Mouse (Mus musculus): Measurements from ENCODE around the gene Ptges3. TPM values are rescaled to one million over a fixed set of nuclear protein-coding genes. Genes with fewer than 3 reads are reported as not detected.
"Not testable (repeated sequence)": the region's sequence is repeated elsewhere in the genome, so short reads cannot be mapped to it uniquely, and the experiment has no call there.

Gene Ptges3
- polyA plus RNA-seq, 1 experiment from 2014 or later, result 583 TPM

DNA sequence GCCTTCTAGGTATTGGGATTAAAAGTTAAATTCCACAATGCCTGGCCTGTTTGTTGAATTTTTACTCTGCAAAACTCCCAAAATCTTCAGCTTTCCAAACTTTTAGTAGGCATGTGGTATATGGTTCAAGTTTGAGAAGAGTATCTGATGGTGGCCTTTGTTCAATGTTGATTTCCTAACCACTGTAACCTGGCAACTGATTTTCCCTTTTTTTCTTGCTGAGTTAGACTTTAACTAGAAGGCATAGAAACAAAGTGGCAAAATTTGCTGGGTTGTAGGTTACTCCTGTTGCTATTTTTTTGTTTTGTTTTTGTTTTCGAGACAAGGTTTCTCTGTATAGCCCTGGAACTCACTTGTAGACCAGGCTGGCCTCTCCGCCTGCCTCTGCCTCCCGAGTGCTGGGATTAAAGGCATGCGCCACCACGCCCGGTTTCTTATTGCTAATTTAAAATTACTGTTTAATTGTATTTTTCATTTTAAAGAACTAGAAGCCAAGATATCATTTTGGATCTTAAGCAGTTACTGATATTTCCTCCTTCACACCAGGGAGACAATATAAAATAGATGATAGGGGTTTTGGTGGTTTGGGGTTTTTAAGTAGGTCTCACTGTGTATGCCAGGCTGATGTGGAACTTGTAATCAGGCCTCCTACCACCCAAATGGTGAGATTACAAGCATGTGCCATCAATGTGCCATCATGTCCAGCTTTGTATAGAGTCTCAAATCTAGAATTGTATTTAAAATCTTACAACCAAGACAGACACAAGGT lies 3.7 kb downstream of the Ptges3 start:
- Histone ChIP-seq H3K36me3 (ENCODE audit: poor library complexity, severe bottlenecking) (peaks cover 19% of the 10 kb centered on the region), H3K9me3 (replicated peaks) (no peaks in the 10 kb centered on the region), H3K27me3 (no peaks in the 10 kb centered on the region), H3K4me1 (peaks cover 33% of the 10 kb centered on the region), H3K9ac (no peak overlapping the region), H3K4me3 (no peak overlapping the region), H3K27ac (no peak overlapping the region), H3K4me2 (no peak overlapping the region; the same call in 1 of the 2 replicates)
- ATAC-seq, result no peak
- 96% methylated on average over 6 of the region's 6 CpGs for WGBS

DNA sequence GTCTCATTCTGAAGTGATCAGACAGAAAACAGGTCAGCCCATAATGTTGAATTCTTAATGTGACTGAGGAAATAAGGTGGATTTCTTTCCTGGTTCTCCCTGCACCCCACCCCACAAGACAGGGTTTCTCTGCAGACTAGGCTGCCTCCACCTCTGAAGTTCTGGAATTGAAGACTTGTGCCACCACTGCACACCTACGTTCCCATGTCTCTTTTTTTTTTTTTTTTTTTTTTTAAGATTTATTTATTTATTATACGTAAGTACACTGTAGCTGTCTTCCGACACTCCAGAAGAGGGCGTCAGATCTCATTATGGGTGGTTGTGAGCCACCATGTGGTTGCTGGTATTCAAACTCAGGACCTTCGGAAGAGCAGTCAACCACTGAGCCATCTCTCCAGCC lies 7.3 kb downstream of the Ptges3 start:
- H3K9ac ChIP-seq, result no peak overlapping the region
- WGBS, result 96% methylated on average over 5 of the region's 5 CpGs
- H3K4me2 ChIP-seq, result no peak overlapping the region
- H3K27me3 ChIP-seq, result no peaks in the 10 kb centered on the region
- no peak overlapping the region for H3K4me3 ChIP-seq
- no peak overlapping the region for H3K27ac ChIP-seq
- H3K36me3 ChIP-seq (ENCODE audit: poor library complexity, severe bottlenecking), result peaks cover 43% of the 10 kb centered on the region
- H3K9me3 ChIP-seq (replicated peaks), result no peaks in the 10 kb centered on the region
- no peak for ATAC-seq
- H3K4me1 ChIP-seq, result peaks cover 14% of the 10 kb centered on the region

DNA sequence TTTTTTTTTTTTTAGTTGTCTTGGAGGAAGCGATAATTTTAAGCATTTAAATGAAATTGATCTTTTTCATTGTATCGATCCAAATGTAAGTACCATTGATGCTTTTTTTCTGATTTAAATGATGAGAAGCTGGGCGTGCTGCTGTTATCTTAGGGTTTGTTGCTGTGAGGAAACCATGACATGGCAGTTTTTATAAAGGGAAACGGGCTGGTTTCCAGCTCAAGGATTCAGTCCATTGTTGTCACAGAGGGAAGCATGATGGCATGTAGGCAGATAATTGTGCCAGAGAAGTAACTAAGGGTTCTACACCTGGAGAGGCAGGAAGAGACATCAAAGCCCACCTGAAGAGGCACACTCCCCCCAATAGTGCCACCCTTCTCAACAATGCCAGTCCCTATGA lies 10.4 kb downstream of the Ptges3 start:
- no peak for ATAC-seq
- no peak overlapping the region for H3K27ac ChIP-seq
- H3K9me3 ChIP-seq (replicated peaks), result no peaks in the 10 kb centered on the region
- 91% methylated on average over 4 of the region's 4 CpGs for WGBS
- no peak overlapping the region for H3K4me3 ChIP-seq
- peaks cover 60% of the 10 kb centered on the region for H3K36me3 ChIP-seq (ENCODE audit: poor library complexity, severe bottlenecking)
- no peaks in the 10 kb centered on the region for H3K27me3 ChIP-seq
- H3K4me1 ChIP-seq, result no peaks in the 10 kb centered on the region
- no peak overlapping the region for H3K4me2 ChIP-seq
- H3K9ac ChIP-seq, result no peak overlapping the region

DNA sequence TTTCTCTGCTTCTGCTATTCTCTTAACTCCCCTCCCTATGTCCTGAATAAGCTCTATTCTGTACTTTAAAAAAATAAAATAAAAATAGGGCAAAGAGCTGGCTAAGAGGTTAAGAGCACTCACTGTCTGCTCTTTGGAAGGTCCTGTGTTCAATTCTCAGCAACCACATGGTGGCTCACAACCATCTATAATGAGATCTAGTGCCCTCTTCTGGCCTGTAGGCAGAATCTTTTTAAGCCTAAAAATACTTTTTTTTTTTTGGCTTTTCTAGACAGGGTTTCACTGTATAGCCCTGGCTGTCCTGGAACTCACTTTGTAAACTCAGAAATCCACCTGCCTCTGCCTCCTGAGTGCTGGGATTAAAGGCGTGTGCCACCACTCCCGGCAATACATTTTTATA lies 11.7 kb downstream of the Ptges3 start:
- WGBS, result 94% methylated on average over 2 of the region's 2 CpGs
- not testable (repeated sequence) for H3K27ac ChIP-seq; H3K4me3 ChIP-seq; H3K9ac ChIP-seq; H3K4me1 ChIP-seq; H3K9me3 ChIP-seq (replicated peaks); ATAC-seq; H3K4me2 ChIP-seq; H3K27me3 ChIP-seq
- H3K36me3 ChIP-seq (ENCODE audit: poor library complexity, severe bottlenecking), result peaks cover 64% of the 10 kb centered on the region

DNA sequence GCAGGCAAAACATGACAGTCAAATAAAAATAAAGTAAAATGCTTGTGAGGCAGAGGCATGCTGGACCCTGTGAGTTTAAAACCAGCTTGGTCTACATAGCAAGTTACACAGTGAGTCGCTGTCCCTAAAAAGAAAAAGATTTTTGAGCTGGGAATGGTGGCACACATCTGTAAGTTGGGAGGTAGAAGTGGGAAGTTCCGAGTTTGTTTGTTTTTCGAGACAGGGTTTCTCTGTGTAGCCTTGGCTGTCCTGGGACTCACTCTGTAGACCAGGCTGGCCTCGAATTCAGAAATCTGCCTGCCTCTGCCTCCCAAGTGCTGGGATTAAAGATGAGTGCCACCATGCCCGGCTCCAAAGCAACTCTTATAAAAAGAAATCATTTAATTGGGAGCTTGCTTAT lies 19.5 kb downstream of the Ptges3 start:
- H3K9me3 ChIP-seq (replicated peaks); H3K4me3 ChIP-seq; H3K4me2 ChIP-seq; ATAC-seq; H3K9ac ChIP-seq; H3K4me1 ChIP-seq; H3K27ac ChIP-seq; H3K27me3 ChIP-seq: not testable (repeated sequence)
- peaks cover 34% of the 10 kb centered on the region for H3K36me3 ChIP-seq (ENCODE audit: poor library complexity, severe bottlenecking)
- WGBS, result 81% methylated on average over 5 of the region's 5 CpGs

DNA sequence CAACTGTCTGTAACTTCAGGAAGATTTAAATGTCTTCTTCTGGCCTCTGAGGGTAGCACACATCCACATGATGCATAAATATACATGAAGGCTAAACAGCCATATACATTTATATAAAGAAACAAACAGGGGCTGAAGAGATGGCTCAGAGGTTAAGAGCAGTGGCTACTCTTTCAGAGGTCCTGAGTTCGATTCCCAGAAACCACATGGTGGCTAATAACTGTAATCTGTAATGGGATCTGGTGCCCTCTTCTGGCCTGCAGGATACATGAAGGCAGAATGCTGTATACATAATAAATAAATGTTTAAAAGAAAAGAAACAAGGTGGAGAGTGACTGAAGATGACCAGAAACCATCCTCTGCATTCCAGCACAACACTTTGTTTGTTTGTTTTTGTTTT lies 21.7 kb downstream of the Ptges3 start:
- Histone ChIP-seq H3K27ac (no peak overlapping the region), H3K4me2 (no peak overlapping the region), H3K9me3 (replicated peaks) (no peaks in the 10 kb centered on the region), H3K27me3 (no peaks in the 10 kb centered on the region), H3K4me3 (no peak overlapping the region), H3K36me3 (ENCODE audit: poor library complexity, severe bottlenecking) (peaks cover 23% of the 10 kb centered on the region), H3K4me1 (peaks cover 22% of the 10 kb centered on the region), H3K9ac (no peak overlapping the region)
- WGBS, result 89% methylated on average over 1 of the region's 1 CpGs
- ATAC-seq, result no peak

DNA sequence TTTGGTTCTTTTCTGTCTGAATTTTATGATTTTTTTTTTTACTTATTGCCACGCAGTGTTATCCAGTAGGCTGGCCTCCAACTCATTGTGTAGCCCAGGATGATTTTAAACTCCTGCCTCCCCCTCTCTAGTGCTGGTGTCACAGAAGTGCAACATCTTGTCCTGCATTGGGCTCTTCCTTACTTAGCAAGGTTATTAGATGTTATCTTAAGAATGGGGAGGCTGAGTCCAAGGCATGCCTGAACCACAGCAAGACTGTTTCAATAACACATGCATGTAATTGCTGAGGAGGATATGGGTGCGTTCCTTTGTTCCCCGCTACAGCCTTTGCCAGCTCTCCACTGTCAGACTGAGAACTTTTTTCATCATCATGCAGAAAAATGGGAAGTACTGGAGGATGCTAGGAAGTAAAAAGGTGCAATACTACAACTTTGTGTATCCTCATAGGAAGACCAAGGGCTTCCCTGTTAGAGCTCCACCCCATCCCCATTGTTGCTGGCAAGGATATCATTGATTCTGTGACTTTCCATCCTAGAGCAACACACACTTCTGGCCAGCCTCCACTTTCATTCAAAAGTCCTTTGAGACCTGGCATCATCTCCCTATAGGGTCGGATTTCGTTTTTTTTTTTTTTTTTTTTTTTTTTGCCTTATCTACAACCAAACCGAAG lies 23.2 kb downstream of the Ptges3 start:
- no peak overlapping the region for H3K27ac ChIP-seq
- ATAC-seq, result no peak
- H3K4me3 ChIP-seq, result peak overlapping the region; percentile 99
- no peaks in the 10 kb centered on the region for H3K9me3 ChIP-seq (replicated peaks)
- peaks cover 22% of the 10 kb centered on the region for H3K4me1 ChIP-seq
- peak overlapping the region; percentile 68 for H3K4me2 ChIP-seq
- 66% methylated on average over 6 of the region's 6 CpGs for WGBS
- H3K9ac ChIP-seq, result peak overlapping the region; percentile 74
- peaks cover 34% of the 10 kb centered on the region for H3K36me3 ChIP-seq (ENCODE audit: poor library complexity, severe bottlenecking)
- no peaks in the 10 kb centered on the region for H3K27me3 ChIP-seq

DNA sequence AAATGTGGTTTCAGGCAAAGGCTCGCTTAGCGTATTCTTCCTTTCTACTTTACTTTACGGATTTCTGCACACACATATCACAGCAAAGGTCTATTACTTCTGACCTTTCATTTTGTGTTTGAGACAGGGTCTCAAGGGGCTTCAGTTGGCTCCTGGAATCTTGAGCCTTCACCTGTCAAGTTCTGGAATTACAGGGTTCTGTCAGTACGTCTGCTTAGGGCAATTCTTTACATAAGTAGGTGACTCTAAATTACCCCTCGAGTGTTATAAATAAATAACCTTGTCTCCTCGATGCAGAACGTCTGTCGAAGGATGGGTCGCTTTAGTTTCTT lies 23.7 kb downstream of the Ptges3 start:
- ATAC-seq, result no peak

DNA sequence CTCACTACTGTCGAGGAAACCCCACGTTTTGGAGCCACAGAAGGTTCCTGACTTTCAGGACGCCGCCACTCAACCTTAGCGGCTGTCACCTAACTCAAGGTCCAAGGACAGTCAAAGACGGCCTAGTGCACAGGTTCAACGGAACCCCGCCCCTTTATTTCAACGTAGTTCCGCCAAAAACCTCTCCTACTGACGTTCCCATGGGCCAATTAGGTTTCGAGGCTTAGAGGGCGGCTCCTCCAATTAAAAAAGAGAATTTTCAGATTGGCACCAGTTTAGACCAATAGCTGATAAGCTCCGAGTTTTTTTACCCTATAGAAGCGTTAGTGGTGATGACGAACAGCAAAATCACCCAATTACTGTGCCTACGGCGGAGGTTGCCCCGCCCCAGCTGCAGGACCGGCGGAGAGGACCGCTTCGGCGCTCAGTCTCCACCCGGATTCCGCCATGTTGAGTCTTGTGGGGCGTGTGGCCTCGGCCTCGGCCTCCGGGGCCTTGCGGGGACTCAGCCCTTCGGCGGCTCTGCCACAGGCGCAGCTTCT lies 24.2 kb downstream of the Ptges3 start, which contains the start of gene Atp5b:
Atp5b (plus strand) TSS at position 394 of the 542 bp plus-strand sequence.
- WGBS, result under 1% methylated on average over 34 of the region's 34 CpGs
- H3K4me3 ChIP-seq, result peak within 1 kb of the TSS; percentile 99
- H3K27ac ChIP-seq, result peak within 1 kb of the TSS; percentile 83
- peak; percentile 99 for ATAC-seq
- no peaks in the 10 kb centered on the region for H3K27me3 ChIP-seq
- no peaks in the 10 kb centered on the region for H3K9me3 ChIP-seq (replicated peaks)
- peaks cover 34% of the 10 kb centered on the region for H3K36me3 ChIP-seq (ENCODE audit: poor library complexity, severe bottlenecking)
- H3K9ac ChIP-seq, result peak within 1 kb of the TSS; percentile 95
- peak within 1 kb of the TSS; percentile 98 for H3K4me2 ChIP-seq
- H3K4me1 ChIP-seq, result peaks cover 22% of the 10 kb centered on the region

More for the DNA sequence above, 23.7 kb downstream of the Ptges3 start:
- Histone ChIP-seq H3K36me3 (ENCODE audit: poor library complexity, severe bottlenecking) (peaks cover 34% of the 10 kb centered on the region), H3K9me3 (replicated peaks) (no peaks in the 10 kb centered on the region), H3K27ac (peak overlapping the region; percentile 37; the same call in 1 of the 2 replicates), H3K4me3 (peak overlapping the region; percentile 99), H3K27me3 (no peaks in the 10 kb centered on the region), H3K4me1 (peaks cover 22% of the 10 kb centered on the region), H3K9ac (peak overlapping the region; percentile 74), H3K4me2 (peak overlapping the region; percentile 68)
- 19% methylated on average over 9 of the region's 9 CpGs for WGBS

DNA sequence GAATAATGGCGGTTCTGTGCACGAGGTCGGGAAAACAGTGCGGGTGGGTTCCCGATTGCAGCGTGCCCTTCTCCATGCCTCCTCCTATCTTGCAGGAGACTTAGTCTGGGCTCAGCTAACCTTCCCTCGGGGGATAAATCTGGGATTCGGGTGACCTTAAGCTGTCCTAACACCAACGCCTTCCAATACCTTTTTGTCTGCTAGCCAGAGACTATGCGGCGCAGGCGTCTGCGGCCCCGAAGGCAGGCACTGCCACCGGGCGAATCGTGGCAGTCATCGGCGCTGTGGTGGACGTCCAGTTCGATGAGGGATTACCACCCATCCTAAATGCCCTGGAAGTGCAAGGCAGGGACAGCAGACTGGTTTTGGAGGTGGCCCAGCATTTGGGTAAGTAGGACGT lies 24.9 kb downstream of the Ptges3 start:
- WGBS, result under 1% methylated on average over 22 of the region's 22 CpGs
- 0 out of 2 replicates have a peak, but pooled peaks have one; percentile 0 for ATAC-seq

DNA sequence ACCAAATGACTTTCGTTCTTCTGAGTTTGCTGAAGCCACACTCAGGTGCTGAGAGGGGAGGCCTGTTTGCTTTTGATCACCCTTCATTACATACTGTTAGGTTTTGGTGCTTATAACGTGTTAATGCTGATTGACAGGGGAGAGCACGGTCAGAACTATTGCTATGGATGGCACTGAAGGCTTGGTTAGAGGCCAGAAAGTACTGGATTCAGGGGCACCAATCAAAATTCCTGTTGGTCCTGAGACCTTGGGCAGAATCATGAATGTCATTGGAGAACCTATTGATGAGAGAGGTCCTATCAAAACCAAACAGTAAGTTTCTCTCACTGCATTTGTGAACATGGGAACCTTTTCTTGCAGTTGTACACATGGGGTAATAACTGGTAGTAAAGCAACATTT lies 25.4 kb downstream of the Ptges3 start:
- H3K4me1 ChIP-seq, result peaks cover 22% of the 10 kb centered on the region
- peak overlapping the region; percentile 98 for H3K4me2 ChIP-seq
- peak overlapping the region; percentile 99 for H3K4me3 ChIP-seq
- H3K9me3 ChIP-seq (replicated peaks), result no peaks in the 10 kb centered on the region
- WGBS, result 3% methylated on average over 3 of the region's 3 CpGs
- no peak overlapping the region for H3K27ac ChIP-seq
- ATAC-seq, result no peak
- H3K36me3 ChIP-seq (ENCODE audit: poor library complexity, severe bottlenecking), result peaks cover 44% of the 10 kb centered on the region
- peak overlapping the region; percentile 95 for H3K9ac ChIP-seq
- no peaks in the 10 kb centered on the region for H3K27me3 ChIP-seq

More for the DNA sequence above, 24.9 kb downstream of the Ptges3 start:
- Histone ChIP-seq H3K36me3 (ENCODE audit: poor library complexity, severe bottlenecking) (peaks cover 39% of the 10 kb centered on the region), H3K9me3 (replicated peaks) (no peaks in the 10 kb centered on the region), H3K4me1 (peaks cover 22% of the 10 kb centered on the region), H3K27me3 (no peaks in the 10 kb centered on the region), H3K4me3 (peak overlapping the region; percentile 99), H3K9ac (peak overlapping the region; percentile 95), H3K4me2 (peak overlapping the region; percentile 98), H3K27ac (peak overlapping the region; percentile 83)

DNA sequence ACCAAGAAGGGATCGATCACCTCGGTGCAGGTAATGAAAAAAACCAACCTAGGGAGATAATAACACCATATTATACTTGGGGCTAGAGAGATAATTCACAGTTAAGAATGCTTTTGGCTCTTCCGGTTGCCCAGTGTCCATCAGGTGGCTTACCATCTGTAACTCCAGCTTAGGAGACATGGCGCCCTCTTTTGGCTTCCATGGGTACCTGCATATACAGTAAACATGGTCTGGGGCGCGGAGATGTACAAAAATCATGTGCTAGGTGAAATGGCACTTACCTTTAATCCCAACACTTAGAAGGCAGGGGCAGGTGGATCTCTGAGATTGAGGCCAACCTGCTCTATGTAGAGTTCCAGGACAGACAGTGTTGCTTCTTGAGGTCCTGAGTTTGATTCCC lies 27.6 kb downstream of the Ptges3 start:
- peaks cover 31% of the 10 kb centered on the region for H3K4me1 ChIP-seq
- no peak overlapping the region for H3K4me3 ChIP-seq
- H3K36me3 ChIP-seq (ENCODE audit: poor library complexity, severe bottlenecking), result peaks cover 61% of the 10 kb centered on the region
- no peaks in the 10 kb centered on the region for H3K9me3 ChIP-seq (replicated peaks)
- H3K27me3 ChIP-seq, result no peaks in the 10 kb centered on the region
- H3K27ac ChIP-seq, result no peak overlapping the region
- H3K9ac ChIP-seq, result no peak overlapping the region
- no peak overlapping the region for H3K4me2 ChIP-seq
- no peak for ATAC-seq
- WGBS, result 76% methylated on average over 6 of the region's 6 CpGs

Data from forebrain, embryonic 13.5 days (tissue).